Mouse (Mus musculus) cerebellum, adult 2 months (tissue): ENCODE results near the gene Snrpd3. TPM values are rescaled to one million over a fixed set of nuclear protein-coding genes. Genes with fewer than 3 reads are reported as not detected.
"Not testable (repeated sequence)": the region's sequence is repeated elsewhere in the genome, so short reads cannot be mapped to it uniquely, and the experiment has no call there.

Experiments
- DNase-seq, 2 experiments: peaks; one replicate each; pipeline ENCODE4 v3.0.0; 2021
- H3K27ac ChIP-seq: fragments of 200-500 bp; 2 replicates; pipeline ENCODE4 v1.5.1; 2012; ENCODE audit warnings: low read length, control low read depth, inconsistent platforms; ENCODE audit not compliant: insufficient read depth
- H3K27me3 ChIP-seq: fragments of 200-500 bp; 2 replicates; pipeline ENCODE4 v1.6.1; 2012; ENCODE audit warnings: inconsistent platforms, mild to moderate bottlenecking, low read length, moderate library complexity; ENCODE audit not compliant: control insufficient read depth, insufficient read depth
- H3K4me1 ChIP-seq: fragments of 200-500 bp; 2 replicates; pipeline ENCODE4 v1.6.1; 2011; ENCODE audit warnings: low read length; ENCODE audit not compliant: control insufficient read depth, insufficient read depth
- H3K4me3 ChIP-seq: fragments of 200-500 bp; replicated peaks from 2 replicates; pipeline ENCODE3; 2011; ENCODE audit warnings: mild to moderate bottlenecking, low read depth, low read length, control low read depth; ENCODE audit not compliant: insufficient read depth
- CTCF ChIP-seq: fragments of 200-500 bp; IDR thresholded peaks from 2 replicates; pipeline ENCODE4 v1.5.1; 2011; ENCODE audit warnings: low read depth, mild to moderate bottlenecking, control low read depth, low read length, moderate library complexity, borderline replicate concordance; ENCODE audit not compliant: insufficient read depth
- POLR2A ChIP-seq: fragments of 200-500 bp; IDR thresholded peaks from 2 replicates; pipeline ENCODE4 v1.6.1; 2011; ENCODE audit warnings: low read length, control low read depth, borderline replicate concordance; ENCODE audit not compliant: insufficient read depth
- WGBS: fragments of 180-500 bp; shearing (Covaris S2); methylation state at CpG from one replicate; pipeline ENCODE4 v1.1.7; 2018; 5-methylcytosine and 5-hydroxymethylcytosine counted together
- polyA plus RNA-seq: library from polyadenylated mRNA; depleted of rRNA; stranded (reverse); fragments of >200 nt; gene quantifications from 2 replicates; pipeline ENCODE4 v1.2.3, GENCODE M21; 2012

Gene Snrpd3
- polyA plus RNA-seq, 1 experiment, result 59.5 TPM

DNA sequence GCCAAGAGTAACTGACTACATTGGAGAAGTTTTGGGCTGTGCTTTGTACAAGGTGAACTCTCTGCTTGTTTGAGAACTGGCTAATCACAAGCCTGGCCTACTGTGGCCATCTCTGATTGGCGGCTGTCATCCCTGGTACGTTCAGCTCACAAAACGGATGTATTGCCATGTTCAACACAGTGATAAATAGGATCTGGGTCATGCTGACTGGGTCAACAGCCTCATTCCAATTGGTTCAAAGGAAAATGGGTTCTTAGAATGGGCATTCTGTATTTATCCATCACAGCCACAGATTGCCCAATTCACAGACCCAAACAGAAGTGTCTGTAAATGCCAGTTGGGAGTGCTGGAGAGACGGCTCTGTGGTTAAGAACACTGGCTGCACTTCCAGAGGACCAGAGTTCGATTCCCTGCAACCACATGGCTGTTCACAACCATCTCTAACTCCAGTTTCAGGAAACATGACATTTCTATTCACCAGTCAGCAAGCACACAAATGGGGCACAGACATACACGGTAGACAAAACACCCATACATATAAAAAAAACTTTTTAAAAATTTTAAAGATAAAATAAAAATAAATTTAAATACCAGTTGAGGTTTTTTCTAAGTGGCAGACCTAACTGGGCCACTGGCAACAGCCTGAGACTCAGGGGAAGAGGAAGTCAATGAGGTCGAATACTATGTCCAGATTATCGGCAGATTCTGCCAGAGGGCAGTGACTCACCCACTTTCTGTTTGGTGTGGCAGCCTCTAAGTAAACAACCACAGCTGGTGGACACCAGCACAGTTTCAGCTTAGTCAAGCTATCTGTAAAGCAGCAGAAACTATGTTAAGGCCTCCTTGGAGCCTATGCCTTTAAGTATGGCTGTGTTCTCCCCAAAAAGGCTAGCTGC lies 12.9 kb upstream of the Snrpd3 start:
- Histone ChIP-seq H3K27ac (no peak overlapping the region), H3K4me1 (peaks cover 2% of the 10 kb centered on the region), H3K4me3 (no peak overlapping the region), H3K27me3 (no peaks in the 10 kb centered on the region)
- WGBS, result 84% methylated on average over 8 of the region's 8 CpGs
- no peak for TF ChIP-seq CTCF
- TF ChIP-seq POLR2A, result no peak
- no peak for DNase-seq

- Histone ChIP-seq H3K4me3 (no peak overlapping the region), H3K27ac (no peak overlapping the region), H3K4me1 (peaks cover 8% of the 10 kb centered on the region), H3K27me3 (no peaks in the 10 kb centered on the region)
- WGBS, result 85% methylated on average over 3 of the region's 3 CpGs
- no peak for DNase-seq
- no peak for TF ChIP-seq CTCF
- no peak for TF ChIP-seq POLR2A
Observed at GRCm38 (mm10) chr10:75505130-75505495, 12.2 kb upstream of the Snrpd3 start.

DNA sequence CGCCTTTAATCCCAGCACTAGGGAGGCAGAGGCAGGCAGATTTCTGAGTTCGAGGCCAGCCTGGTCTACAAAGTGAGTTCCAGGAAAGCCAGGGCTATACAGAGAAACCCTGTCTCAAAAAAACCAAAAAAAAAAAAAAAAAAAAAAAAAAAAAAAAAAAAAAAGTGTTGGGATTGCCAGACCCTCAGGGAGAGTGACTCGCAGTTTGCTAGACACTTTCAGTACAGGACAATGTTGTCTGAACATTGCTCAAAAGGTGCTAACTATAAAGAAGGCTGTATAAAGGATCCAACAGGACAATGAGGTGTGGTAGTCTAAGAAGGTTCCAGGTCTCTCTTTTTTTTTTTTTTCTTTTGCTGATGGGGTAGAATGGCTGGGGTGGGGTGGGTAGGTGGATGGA lies 11.4 kb upstream of the Snrpd3 start:
- not testable (repeated sequence) for DNase-seq, H3K4me3 ChIP-seq, H3K27ac ChIP-seq, H3K27me3 ChIP-seq
- H3K4me1 ChIP-seq, result peaks cover 16% of the 10 kb centered on the region
- 90% methylated on average over 3 of the region's 3 CpGs for WGBS

DNA sequence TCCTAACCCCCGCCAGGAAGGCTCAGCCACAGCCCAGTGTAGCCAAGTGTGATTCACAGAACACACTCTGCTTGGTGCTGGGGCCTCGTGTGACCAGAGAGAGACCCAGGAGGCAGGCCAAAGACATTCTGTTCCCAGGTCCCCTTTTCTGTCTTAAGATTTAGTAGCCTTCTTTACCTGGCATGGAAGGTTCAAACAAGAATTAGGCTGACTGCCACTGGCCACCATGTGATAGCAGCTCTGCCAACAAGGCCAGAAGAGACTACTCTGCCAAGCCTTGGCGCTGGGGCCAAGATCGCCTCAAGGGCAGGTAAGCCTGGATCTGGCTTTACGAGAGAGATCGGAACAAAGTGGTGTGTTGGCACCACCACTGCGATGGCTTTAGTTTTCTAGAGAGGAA lies 6.9 kb upstream of the Snrpd3 start:
- TF ChIP-seq CTCF, result no peak
- no peak for TF ChIP-seq POLR2A
- WGBS, result 13% methylated on average over 7 of the region's 7 CpGs
- Histone ChIP-seq H3K4me3 (no peak overlapping the region), H3K27me3 (no peaks in the 10 kb centered on the region), H3K27ac (no peak overlapping the region), H3K4me1 (peaks cover 22% of the 10 kb centered on the region)
- peak; percentile 74 to 83 for DNase-seq

GRCm38 (mm10) chr10:75511060-75511459 lies 6.3 kb upstream of the Snrpd3 start:
- WGBS, result 59% methylated on average over 9 of the region's 9 CpGs
- no peak for TF ChIP-seq POLR2A
- TF ChIP-seq CTCF, result no peak
- DNase-seq, result no peak
- Histone ChIP-seq H3K4me1 (peaks cover 25% of the 10 kb centered on the region), H3K27me3 (no peaks in the 10 kb centered on the region), H3K27ac (no peak overlapping the region), H3K4me3 (no peak overlapping the region)

GRCm38 (mm10) chr10:75511897-75512296 lies 5.5 kb upstream of the Snrpd3 start:
- H3K27ac ChIP-seq, result no peak overlapping the region
- no peaks in the 10 kb centered on the region for H3K27me3 ChIP-seq
- TF ChIP-seq CTCF, result no peak
- no peak for TF ChIP-seq POLR2A

GRCm38 (mm10) chr10:75512796-75513195 lies 4.6 kb upstream of the Snrpd3 start:
- H3K4me3 ChIP-seq, result no peak overlapping the region
- H3K27me3 ChIP-seq, result no peaks in the 10 kb centered on the region
- no peak overlapping the region for H3K27ac ChIP-seq
- TF ChIP-seq POLR2A (no peak), CTCF (no peak)
- H3K4me1 ChIP-seq, result peaks cover 25% of the 10 kb centered on the region
- WGBS, result 86% methylated on average over 7 of the region's 7 CpGs
- DNase-seq, result no peak

More at GRCm38 (mm10) chr10:75511897-75512296, 5.5 kb upstream of the Snrpd3 start:
- Histone ChIP-seq H3K4me1 (peaks cover 25% of the 10 kb centered on the region), H3K4me3 (no peak overlapping the region)
- DNase-seq, result no peak
- 67% methylated on average over 7 of the region's 7 CpGs for WGBS

- DNase-seq, result no peak
- H3K4me3 ChIP-seq, result no peak overlapping the region
- TF ChIP-seq CTCF, result no peak
- no peak for TF ChIP-seq POLR2A
- WGBS, result 91% methylated on average over 8 of the region's 8 CpGs
- H3K27me3 ChIP-seq, result no peaks in the 10 kb centered on the region
- H3K4me1 ChIP-seq, result peaks cover 25% of the 10 kb centered on the region
- no peak overlapping the region for H3K27ac ChIP-seq
Observed at GRCm38 (mm10) chr10:75513306-75514067, 3.9 kb upstream of the Snrpd3 start.
